Mouse (Mus musculus): ENCODE data around the gene Ptgir.

Gene Ptgir

GRCm38 (mm10) chr7:16915461-16916340 is 9.4 kb downstream of the Ptgir start:
- in situ Hi-C loops (cut with MboI, MseI) = no loop called here

DNA sequence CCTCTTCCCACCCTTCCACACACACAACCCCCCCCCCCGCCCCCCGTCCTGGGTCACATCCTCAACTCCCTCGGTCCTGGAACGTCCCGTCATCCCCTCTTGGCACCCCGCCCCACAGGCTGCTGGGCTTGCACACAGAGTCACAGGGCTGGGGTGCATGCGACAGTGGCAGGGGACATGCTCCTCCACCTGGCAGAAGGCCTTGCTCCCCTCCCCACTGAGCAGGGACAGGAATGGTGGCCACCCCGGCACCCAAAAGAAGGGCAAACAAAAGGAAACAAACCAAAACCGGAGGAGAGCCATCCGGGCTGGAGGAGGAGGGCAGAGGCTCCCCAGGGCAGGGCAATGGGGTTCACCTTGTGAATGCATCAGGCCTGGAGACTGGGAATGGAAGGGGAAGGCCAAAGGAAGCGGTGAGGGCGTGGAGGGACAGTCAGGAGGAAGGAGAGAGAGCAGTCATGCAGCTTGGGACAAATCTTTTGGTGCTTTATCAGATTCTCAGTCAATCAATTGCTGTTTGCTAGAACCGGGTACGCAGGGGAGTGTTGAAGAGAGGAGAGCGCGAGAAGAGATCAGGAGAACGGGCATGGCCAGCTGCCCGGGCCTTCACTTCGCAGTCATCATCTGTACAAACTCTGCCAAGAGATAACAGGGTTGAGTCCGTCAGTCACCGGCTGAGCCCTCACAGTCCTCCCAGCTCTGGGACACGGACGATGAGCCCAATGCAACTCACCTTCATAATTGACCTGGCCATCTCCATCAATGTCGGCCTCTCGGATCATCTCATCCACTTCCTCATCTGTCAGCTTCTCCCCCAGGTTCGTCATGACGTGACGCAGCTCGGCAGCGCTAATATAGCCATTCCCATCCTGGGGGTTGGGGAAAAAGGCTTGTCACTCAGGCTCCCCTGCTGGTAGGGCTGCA is 10.3 kb downstream of the Ptgir start:
- in situ Hi-C loops (cut with MboI, MseI) = no loop called here

DNA sequence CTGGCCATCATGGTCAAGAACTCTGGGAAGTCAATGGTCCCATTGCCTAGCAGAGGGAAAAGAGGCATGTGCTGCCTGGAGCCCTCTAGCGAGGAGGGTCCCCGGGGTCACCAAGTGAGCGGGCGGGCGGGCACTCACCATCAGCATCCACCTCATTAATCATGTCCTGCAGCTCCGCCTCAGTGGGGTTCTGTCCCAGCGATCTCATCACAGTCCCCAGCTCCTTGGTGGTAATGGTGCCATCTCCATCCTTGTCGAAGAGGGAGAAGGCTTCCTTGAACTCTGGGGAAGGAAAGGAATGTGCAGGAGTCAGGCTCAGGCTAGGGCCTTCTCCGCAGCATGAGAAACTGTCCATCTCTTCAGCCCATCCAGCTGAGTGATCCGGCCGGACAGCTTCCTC is 11.2 kb downstream of the Ptgir start:
- in situ Hi-C loops (cut with MboI, MseI) = no loop called here

GRCm38 (mm10) chr7:16918014-16918413 is 11.7 kb downstream of the Ptgir start:
- in situ Hi-C loops (cut with MboI, MseI) = no loop called here

DNA sequence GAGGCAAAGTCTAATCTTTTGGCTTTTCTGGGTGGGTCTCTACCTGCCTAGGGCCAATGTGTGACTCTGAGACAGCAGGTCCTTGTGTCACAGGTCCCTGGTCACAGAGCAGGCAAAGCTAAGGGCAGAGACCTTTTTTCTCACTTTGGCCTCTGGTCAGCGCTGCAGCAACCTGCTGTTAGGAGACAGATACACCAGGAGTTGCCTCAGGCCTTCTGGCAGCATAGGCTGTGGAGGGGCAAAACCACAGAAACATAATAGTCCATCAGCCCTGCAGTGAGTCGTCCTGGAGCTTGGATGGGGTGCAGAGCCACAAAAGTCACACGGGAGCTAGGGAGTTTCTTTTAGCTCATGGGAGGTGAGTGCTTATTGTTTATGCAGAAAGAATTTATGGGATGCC is 12.4 kb downstream of the Ptgir start:
- in situ Hi-C loops (cut with MboI, MseI) = no loop called here

DNA sequence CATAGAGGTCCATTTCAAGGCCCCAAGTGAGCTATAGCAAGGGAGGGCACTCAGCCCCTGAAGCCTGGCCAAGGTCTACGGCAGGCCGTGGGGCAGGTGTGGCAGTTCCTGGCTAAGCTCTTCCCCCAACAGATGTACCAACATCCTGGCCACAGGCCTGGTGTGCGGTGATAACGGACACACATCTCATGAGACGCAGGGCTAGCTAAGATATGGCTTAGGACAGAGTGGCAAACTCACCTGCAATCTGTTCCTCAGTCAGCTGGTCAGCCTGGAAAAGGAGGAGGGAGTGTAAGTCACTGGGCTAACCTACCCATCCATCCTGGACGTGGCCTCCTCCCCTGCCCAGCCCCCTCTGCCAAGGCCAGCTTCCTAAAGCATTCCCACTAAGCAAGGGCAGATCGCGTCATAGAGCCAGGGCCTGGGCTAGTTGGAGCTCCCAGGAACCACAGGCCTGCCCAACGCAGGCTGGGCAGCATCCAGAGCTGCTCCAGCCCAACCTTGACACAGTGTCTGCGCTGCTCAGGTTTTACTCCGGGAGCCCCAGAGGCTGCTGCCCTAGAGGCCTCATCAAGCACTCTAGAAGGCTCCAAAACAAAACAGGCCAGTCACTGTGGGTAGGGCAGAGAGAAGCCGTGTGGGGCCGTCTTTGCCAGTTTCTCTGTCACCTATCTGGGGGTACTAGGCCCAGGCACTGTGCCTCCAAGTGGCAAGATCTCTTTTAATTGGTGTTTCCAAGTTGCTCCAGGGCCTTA is 13.3 kb downstream of the Ptgir start:
- in situ Hi-C loops (cut with MboI, MseI) = loop anchor here (5.0 kb wide), 1 partner anchor 62 kb away; no protein-coding TSS in a partner anchor

DNA sequence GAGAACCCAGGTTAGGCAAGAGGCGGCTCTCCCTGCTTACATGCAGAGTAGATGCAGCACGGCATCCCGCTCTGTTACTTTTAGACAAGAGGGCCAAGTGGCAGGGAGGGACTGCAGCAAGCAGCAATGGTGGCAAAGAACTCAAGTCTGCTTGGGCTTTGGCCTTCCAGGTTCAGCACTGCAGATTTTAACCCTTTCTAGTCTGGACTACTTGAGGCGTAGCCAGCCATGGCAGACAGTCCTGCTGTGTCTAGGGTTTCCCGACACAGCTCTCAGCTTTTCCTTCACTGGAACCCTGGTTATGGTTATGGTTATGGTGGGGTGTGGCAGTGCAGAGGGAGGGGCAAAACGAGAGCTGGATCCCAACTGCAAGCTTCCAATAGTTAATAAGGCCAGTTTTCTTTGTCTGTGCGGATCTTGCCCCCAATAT is 13.9 kb downstream of the Ptgir start:
- in situ Hi-C loops (cut with MboI, MseI) = loop anchor here (5.0 kb wide), 1 partner anchor 63 kb away; no protein-coding TSS in a partner anchor

DNA sequence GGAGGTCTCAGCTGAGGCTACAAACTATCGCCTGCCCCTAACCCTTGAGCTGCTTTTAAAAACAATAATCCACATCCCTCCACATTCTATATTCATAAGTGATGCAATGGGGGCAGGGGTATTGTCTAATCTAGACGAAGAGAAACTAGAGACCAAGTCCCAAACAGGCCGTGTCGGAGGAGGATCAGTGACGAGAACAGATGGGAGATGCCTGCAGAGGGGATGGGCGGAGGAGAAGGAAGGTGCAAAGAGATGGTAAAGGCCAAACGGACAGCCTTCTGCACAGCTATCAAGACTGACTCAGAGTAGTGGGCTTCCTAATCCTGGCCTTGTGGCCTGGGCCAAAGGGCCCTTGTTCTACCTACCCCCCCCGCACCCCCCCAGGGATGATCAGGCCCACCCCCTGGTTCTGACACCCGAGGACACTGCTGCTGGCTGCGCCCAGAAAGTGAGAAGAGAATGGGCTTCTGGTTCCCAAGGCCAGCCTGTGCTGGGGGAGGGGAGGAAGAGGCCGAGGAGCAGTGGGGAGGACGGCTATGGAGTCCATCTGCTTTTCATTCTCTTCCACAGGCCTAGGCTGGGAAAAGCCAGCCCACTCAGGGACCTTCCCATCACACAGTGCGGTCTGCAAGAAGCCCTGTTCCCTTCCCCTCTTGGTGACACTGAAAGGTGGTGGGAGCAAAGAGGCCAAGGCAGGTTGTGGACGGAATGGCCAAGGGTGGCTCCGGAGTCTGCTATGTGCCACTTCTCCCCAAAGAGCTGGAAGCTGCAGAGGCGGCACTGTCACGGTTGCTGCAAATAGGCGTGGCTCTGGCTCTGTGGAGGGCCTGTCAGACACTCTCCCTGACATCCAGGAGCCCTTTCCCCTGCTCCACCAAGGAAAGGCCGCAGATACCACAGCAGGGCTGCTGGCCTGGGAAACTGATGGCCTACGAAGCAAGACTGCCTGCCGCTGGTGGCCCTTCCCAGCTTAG is 14.8 kb downstream of the Ptgir start:
- in situ Hi-C loops (cut with MboI, MseI) = loop anchor here (5.0 kb wide), 1 partner anchor 64 kb away; no protein-coding TSS in a partner anchor

DNA sequence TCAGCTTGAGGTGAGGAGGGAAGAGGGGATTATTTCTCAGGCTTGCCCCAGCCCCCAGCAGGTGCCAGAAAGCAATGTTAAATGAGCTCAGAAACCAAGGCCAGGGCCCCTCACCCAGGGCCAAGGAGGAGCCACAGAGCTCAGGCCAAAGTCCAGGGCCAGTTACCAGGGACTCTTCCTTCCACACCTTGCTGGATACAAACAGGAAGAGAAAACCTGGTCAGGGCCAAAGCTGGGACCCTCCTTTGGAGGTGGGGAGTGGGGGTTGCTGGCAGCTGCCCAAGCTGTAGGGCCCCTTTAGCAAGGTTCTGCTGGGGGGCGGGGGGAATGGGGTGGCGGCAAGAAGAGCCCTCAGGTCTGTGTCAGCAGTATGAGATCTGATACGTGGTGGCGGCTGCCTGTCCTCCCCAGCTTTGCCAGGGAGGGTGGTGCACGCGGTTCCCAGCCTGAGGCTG is 15.6 kb downstream of the Ptgir start:
- in situ Hi-C loops (cut with MboI, MseI) = loop anchor here (5.0 kb wide), 1 partner anchor 65 kb away; no protein-coding TSS in a partner anchor

- in situ Hi-C loops (cut with MboI, MseI) = loop anchor here (5.0 kb wide), 1 partner anchor 65 kb away; no protein-coding TSS in a partner anchor
These were observed 16.2 kb downstream of the Ptgir start for GRCm38 (mm10) chr7:16922360-16922973.

DNA sequence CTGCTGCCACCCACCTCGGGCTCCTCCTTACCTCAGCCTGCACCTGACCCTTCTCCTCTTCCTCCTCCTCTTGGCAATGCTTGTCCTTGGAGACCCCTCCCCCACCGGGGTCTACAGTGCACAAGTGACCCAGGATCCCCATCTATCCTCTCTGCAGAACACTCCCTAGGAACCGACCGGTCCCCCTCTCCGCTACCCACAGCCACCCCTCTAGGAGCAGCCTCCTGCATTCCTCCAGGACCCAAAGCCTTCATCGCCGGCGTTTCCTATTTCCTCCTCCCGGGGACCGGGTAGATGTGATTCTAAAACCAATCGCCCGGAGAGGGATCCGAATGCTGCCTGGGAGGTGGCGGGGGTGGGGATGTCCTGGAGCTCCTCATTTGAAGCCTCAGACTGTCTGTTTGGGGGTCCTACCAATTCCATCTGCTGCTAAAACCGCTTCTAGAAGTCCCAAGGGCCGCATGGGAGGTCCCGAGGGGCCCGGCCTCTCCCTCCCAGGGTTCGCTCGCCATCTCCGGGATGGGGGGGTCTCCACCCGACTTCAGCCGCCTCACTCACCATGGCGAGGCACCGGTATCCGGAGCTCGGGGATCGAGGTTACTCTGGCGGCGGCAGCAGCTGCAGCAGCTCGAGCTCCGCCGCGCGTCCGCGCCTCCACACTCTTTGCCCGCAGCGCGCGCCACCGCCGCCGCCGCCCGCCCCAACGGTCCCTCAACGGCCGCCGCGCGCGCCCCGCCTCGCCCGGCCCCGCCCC is 17.2 kb downstream of the Ptgir start:
- in situ Hi-C loops (cut with MboI, MseI) = loop anchor here (5.0 kb wide), 1 partner anchor 66 kb away; no protein-coding TSS in a partner anchor

DNA sequence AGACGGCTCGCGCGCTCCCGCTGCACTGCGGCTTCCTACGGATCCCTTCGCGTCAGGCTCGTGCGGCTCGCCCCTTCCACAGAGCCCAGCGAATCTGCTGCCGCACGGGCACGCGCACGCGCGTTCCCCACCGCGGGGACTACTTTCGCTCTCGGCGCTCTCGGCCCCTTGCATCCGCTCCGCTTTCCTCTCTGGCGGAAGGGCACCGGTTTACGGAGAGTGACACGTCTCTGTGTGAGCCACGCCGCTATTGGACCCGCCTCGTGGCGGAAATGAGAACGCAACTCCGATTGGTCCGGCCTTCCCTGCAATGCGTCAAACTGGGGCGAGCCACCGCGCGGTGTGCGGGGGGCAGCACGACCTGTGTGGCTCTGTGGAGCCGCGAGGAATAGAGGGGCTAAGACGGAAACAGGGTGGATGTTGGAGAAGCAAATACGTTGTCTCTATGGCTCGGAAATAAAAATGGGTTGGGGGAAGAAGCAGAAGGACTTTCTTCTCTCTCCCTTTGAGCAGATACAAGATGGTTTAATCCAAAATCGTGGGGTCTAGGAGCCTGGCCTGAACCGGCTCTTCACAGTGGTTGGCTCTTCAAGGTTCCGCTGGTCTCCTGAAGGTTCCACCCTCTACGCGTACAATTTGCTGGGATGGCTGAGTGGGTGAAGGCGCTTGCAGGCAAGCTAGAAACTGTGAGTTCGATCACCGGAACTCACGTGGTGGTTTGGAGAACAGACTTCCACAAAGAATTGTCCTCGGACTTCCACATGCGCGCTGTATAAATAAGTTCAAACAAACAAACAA is 17.9 kb downstream of the Ptgir start, which contains the start of gene Calm3:
TSS of gene Calm3 (minus strand) at position 78 of the 798 bp plus-strand sequence.
- in situ Hi-C loops (cut with MboI, MseI) = loop anchor here (5.0 kb wide), 1 partner anchor 67 kb away; no protein-coding TSS in a partner anchor

- in situ Hi-C loops (cut with MboI, MseI) = no loop called here
These were observed 22.1 kb downstream of the Ptgir start for GRCm38 (mm10) chr7:16928341-16928740.

DNA sequence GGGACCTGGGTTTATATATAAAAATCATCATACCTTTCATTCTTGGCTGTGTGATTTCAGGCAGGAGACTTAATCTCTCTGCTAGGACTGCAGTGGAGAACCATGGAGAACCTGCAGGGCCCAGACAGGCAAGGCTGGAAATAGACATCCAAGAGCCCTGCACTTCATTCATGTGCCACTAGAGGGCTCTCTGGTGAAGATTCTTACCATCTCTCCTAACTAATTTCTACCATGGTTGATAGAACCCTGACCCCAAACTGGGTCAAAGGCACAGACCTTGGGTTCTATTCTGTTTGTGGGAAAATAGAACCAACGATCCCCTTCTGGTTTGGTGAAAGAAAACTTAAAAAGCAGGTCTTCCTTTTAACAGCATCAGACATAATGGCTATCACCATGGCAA is 24.6 kb downstream of the Ptgir start:
- in situ Hi-C loops (cut with MboI, MseI) = loop anchor here (5.0 kb wide), 2 partner anchors 71 to 121 kb away; no protein-coding TSS in a partner anchor

- in situ Hi-C loops (cut with MboI, MseI) = loop anchor here (5.0 kb wide), 2 partner anchors 70 to 120 kb away; no protein-coding TSS in a partner anchor
These were observed 25.8 kb downstream of the Ptgir start for GRCm38 (mm10) chr7:16931968-16932627.

DNA sequence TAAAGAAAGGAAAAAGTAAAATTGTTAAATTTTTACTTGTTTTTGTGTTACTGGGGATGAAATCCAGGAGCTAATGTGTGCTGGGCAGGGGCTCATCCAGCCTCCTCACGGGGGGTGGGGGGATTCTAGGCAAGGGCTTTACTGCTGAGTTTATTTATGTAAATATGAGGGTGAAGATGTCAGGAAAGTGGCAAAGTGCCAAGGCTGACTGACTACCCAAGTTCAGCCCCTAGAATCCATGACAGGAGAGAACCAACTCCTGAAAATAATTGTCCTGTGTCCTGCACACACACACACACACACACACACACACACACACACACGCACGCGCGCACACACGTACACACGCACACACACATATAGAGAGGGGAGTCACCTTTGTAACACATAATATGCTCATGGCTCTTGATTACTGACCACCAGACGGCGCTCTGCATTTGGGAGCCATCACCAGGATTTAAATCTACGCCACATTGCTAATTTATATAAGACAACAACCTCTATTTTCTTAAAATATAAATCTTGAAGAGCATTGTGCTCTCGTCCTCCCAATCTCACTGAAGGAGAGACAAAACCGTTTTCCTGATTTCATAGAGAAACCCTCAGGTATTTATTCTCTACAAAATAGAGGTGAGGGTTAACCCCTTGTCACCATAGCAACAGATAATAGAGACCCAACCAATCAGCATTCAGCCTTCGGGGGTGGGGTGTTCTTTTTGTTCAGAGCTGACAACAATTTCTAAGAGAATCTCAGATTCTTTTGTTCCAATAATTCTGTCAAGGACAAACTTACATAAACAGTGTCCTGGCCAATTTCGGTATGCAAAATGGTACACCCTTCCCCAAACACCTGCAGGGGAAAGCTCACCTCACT is 26.7 kb downstream of the Ptgir start:
- in situ Hi-C loops (cut with MboI, MseI) = loop anchor here (5.0 kb wide), 2 partner anchors 69 to 119 kb away; no protein-coding TSS in a partner anchor
